In genomic region chr8:121176291-121176690, GRCm38 (mm10) we compare ENCODE assay signal across 7 mouse cellular contexts. TPM values are rescaled to one million over a fixed set of nuclear protein-coding genes. Genes with fewer than 3 reads are reported as not detected.
DNase-seq lines count a peak whose midpoint lies in the region; ATAC-seq and TF ChIP-seq lines count a peak whose summit lies in the region.

No protein-coding gene starts in this region.

- no peaks in the 10 kb centered on the region for H3K9me3 ChIP-seq in forebrain, postnatal 0 days (ENCODE audit: low read length)

- H3K27ac ChIP-seq in liver, adult 2 months (replicated peaks; ENCODE audit: insufficient read depth, low read depth, low read length): no peak overlapping the region
- H3K27ac ChIP-seq in forebrain, postnatal 0 days (ENCODE audit: low read depth, low read length): no peak overlapping the region

- no peaks in the 10 kb centered on the region for H3K4me1 ChIP-seq in liver, adult 2 months (ENCODE audit: control insufficient read depth, insufficient read depth, low read length)
- H3K4me1 ChIP-seq in forebrain, postnatal 0 days (ENCODE audit: insufficient read depth): no peaks in the 10 kb centered on the region

- H3K4me2 ChIP-seq in forebrain, postnatal 0 days (ENCODE audit: low read depth): no peak overlapping the region

- H3K36me3 ChIP-seq in liver, adult 2 months (ENCODE audit: control insufficient read depth, insufficient read depth, low read length): no peaks in the 10 kb centered on the region
- H3K36me3 ChIP-seq in forebrain, postnatal 0 days (ENCODE audit: insufficient read depth): no peaks in the 10 kb centered on the region

- ATAC-seq in forebrain, postnatal 0 days: peak; percentile 38; the same call in 1 of the 2 replicates
- peak; percentile 94 for ATAC-seq in megakaryocyte progenitor cell, adult 5-6 weeks (replicated peaks; ENCODE audit: poor library complexity)
- ATAC-seq in cerebellum, adult (ENCODE audit: insufficient number of reproducible peaks, low FRiP score, low TSS enrichment): no peak

- H3K27me3 ChIP-seq in liver, adult 2 months (ENCODE audit: control insufficient read depth, insufficient read depth, low read length): no peaks in the 10 kb centered on the region; the same call in 1 of the 2 replicates
- H3K27me3 ChIP-seq in forebrain, postnatal 0 days (ENCODE audit: insufficient read depth, low read length): no peaks in the 10 kb centered on the region

- no peaks in the 10 kb centered on the region for H3K79me2 ChIP-seq in liver, adult 2 months (ENCODE audit: control insufficient read depth, insufficient read depth, low read length)

- WGBS in liver, adult 2 months: 37% methylated on average over 3 of the region's 3 CpGs
- 39% methylated on average over 3 of the region's 3 CpGs for WGBS in forebrain, postnatal 0 days

- no peak overlapping the region for H3K4me3 ChIP-seq in liver, adult 2 months (ENCODE audit: insufficient read depth, low read depth, low read length)
- H3K4me3 ChIP-seq in forebrain, postnatal 0 days (ENCODE audit: low read depth, low read length): no peak overlapping the region

- no peak for TF ChIP-seq CTCF in liver, adult 2 months (IDR thresholded peaks at IDR 0.05; ENCODE audit: low read depth, low read length)
- TF ChIP-seq CTCF in forebrain, postnatal 0 days (IDR thresholded peaks at IDR 0.05; ENCODE audit: low read depth): no peak

- no peak for TF ChIP-seq POLR2A in liver, adult 2 months (IDR thresholded peaks at IDR 0.05; ENCODE audit: extremely low read depth, insufficient read depth, low read length)

- peak; percentile 8 for DNase-seq in liver, adult 2 months (ENCODE audit: extremely low read depth, low read depth, low spot score)
- DNase-seq in liver (no peak), R1 (ENCODE audit: low read depth, low spot score) (peak; percentile 30)
- DNase-seq in forebrain, postnatal 0 days: no peak
- no peak for DNase-seq in ovary, postnatal 10 days (ENCODE audit: low spot score)

- no peak overlapping the region for H3K9ac ChIP-seq in liver, adult 2 months (ENCODE audit: low read depth, low read length)
- H3K9ac ChIP-seq in forebrain, postnatal 0 days: no peak overlapping the region

RNA-seq across cellular contexts. Expression of gene Foxl1, which starts 48.6 kb away (rescaled TPM):
- not detected in 2 replicates for total RNA-seq in liver, adult 2 months (2014; rRNA removed)
- not detected in 2 replicates for polyA plus RNA-seq in liver, adult 2 months (2012; rRNA removed)
- total RNA-seq in forebrain, postnatal 0 days (2014; rRNA removed): 0.19 TPM in 1 of 2 replicates, not detected in the other
- polyA plus RNA-seq in forebrain, postnatal 0 days (2015; fragmentation: Nextera tagmentation; extraction: Ambion mirVana): 0.06 TPM in 1 of 2 replicates, not detected in the other
- total RNA-seq in megakaryocyte progenitor cell, adult 5-6 weeks (2015): not detected in 2 replicates
- total RNA-seq in megakaryocyte progenitor cell, adult 5-6 weeks (2017): not detected in 2 replicates

Comparison
In these comparisons a context has a peak if more than half of its experiments do, and no peak if none do; other contexts are left out.
1. DNase-seq: peak in liver, adult 2 months (single experiment) and R1 (single experiment); none in liver (single experiment), forebrain, postnatal 0 days (single experiment) and ovary, postnatal 10 days (single experiment).